In the genomic region with DNA sequence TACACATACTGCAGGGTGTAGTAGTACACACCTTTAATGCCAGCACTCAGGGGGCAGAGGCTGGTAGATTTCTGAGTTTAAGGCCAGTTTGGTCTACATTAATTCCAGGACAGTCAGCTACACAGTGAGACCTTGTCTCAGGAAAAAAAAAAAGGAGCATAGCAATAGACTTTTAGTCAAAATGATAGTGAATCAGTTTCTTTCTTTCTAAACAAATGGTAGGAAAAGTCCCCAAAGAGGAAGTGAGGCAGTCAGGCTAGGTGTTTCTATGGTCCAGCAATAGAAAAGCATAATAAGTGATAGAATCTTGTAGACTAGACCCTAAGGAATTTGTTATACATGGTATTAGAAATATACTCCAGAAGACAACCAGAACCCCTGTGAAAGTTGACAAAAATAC, we compare ENCODE assay signal across 17 mouse cellular contexts.
"Had no signal": no experiment of that assay in that cellular context is flagged by ENCODE, and none has a peak within 500 bp of the region (broad histone marks: within the 10 kb centered on the region; RNA-seq: fewer than 3 reads in every experiment).

No protein-coding gene starts in this region.

- H3K9me3 ChIP-seq: neural tube, embryonic 12.5 days; neural tube, embryonic 13.5 days; neural tube, embryonic 15.5 days; stomach, embryonic 15.5 days had no signal

- H3K27me3 ChIP-seq: neural tube, embryonic 12.5 days; neural tube, embryonic 13.5 days; neural tube, embryonic 15.5 days; stomach, embryonic 15.5 days had no signal

- H3K4me2 ChIP-seq: neural tube, embryonic 12.5 days; neural tube, embryonic 13.5 days; neural tube, embryonic 15.5 days; stomach, embryonic 15.5 days had no signal

- H3K4me3 ChIP-seq: neural tube, embryonic 12.5 days; neural tube, embryonic 13.5 days; neural tube, embryonic 15.5 days; stomach, embryonic 15.5 days had no signal

- DNase-seq: retina, postnatal 1 day; right cerebral cortex, adult 18-20 months; right cerebral cortex, postnatal 14 days; right cerebral cortex, postnatal 25 days; right cerebral cortex, postnatal 4 days; spleen, adult 18-20 months; thymus, adult 18-20 months; thymus, adult 2 months; thymus, postnatal 14 days; thymus, postnatal 25 days; thymus, postnatal 36 days; thymus, postnatal 4 days had no signal

- H3K9ac ChIP-seq: neural tube, embryonic 12.5 days; neural tube, embryonic 13.5 days; neural tube, embryonic 15.5 days; stomach, embryonic 15.5 days had no signal

- H3K27ac ChIP-seq: neural tube, embryonic 12.5 days; neural tube, embryonic 13.5 days; neural tube, embryonic 15.5 days; stomach, embryonic 15.5 days; stomach, postnatal 0 days had no signal

- H3K4me1 ChIP-seq: neural tube, embryonic 12.5 days; neural tube, embryonic 13.5 days; neural tube, embryonic 15.5 days; stomach, embryonic 15.5 days had no signal
